Mouse (Mus musculus) embryonic facial prominence, embryonic 13.5 days (tissue): ENCODE measurements around the gene Col16a1. TPM values are rescaled to one million over a fixed set of nuclear protein-coding genes. Genes with fewer than 3 reads are reported as not detected.

Experiments
- ATAC-seq: fragments of 200-750 bp; cut with Nextera tagmentation; 2 replicates; pipeline ENCODE4 v1.8.0; 2017; ENCODE audit warnings: low read depth; ENCODE audit not compliant: insufficient number of reproducible peaks, insufficient read depth, low FRiP score, low TSS enrichment
- H3K27ac ChIP-seq: fragments of 300-500 bp; sonication (generic); 2 replicates; pipeline ENCODE4 v1.5.1; 2015; ENCODE audit warnings: moderate library complexity, mild to moderate bottlenecking, inconsistent platforms
- H3K27me3 ChIP-seq: fragments of 300-500 bp; sonication (generic); 2 replicates; pipeline ENCODE4 v1.6.1; 2015; ENCODE audit warnings: mild to moderate bottlenecking, inconsistent platforms
- H3K36me3 ChIP-seq: fragments of 300-500 bp; sonication (generic); 2 replicates; pipeline ENCODE4 v1.6.1; 2015; ENCODE audit warnings: mild to moderate bottlenecking, inconsistent platforms
- H3K4me1 ChIP-seq: fragments of 300-500 bp; sonication (generic); 2 replicates; pipeline ENCODE4 v1.6.1; 2015; ENCODE audit warnings: inconsistent platforms
- H3K4me2 ChIP-seq: fragments of 300-500 bp; sonication (generic); 2 replicates; pipeline ENCODE4 v1.6.1; 2015; ENCODE audit warnings: moderate library complexity, mild to moderate bottlenecking, inconsistent platforms
- H3K4me3 ChIP-seq: fragments of 300-500 bp; sonication (generic); 2 replicates; pipeline ENCODE4 v1.5.1; 2015; ENCODE audit warnings: mild to moderate bottlenecking, inconsistent platforms
- H3K9ac ChIP-seq: fragments of 300-500 bp; sonication (generic); 2 replicates; pipeline ENCODE4 v1.6.1; 2015; ENCODE audit warnings: mild to moderate bottlenecking, inconsistent platforms
- H3K9me3 ChIP-seq: fragments of 300-500 bp; sonication (generic); 2 replicates; pipeline ENCODE4 v1.6.1; 2016; ENCODE audit warnings: inconsistent platforms
- WGBS: fragments of 180-500 bp; shearing (Covaris S2); methylation state at CpG from one replicate; pipeline ENCODE4 v1.1.7; 2015; ENCODE audit warnings: mixed read lengths; 5-methylcytosine and 5-hydroxymethylcytosine counted together
- polyA plus RNA-seq: library from polyadenylated mRNA; unstranded; fragments of >200 nt; fragmentation: Nextera tagmentation; extraction: Ambion mirVana; gene quantifications from 2 replicates; pipeline ENCODE4 v1.2.1, GENCODE M21; 2015

The Col16a1 gene
- 75.9 and 77.3 TPM in 2 replicates for polyA plus RNA-seq

DNA sequence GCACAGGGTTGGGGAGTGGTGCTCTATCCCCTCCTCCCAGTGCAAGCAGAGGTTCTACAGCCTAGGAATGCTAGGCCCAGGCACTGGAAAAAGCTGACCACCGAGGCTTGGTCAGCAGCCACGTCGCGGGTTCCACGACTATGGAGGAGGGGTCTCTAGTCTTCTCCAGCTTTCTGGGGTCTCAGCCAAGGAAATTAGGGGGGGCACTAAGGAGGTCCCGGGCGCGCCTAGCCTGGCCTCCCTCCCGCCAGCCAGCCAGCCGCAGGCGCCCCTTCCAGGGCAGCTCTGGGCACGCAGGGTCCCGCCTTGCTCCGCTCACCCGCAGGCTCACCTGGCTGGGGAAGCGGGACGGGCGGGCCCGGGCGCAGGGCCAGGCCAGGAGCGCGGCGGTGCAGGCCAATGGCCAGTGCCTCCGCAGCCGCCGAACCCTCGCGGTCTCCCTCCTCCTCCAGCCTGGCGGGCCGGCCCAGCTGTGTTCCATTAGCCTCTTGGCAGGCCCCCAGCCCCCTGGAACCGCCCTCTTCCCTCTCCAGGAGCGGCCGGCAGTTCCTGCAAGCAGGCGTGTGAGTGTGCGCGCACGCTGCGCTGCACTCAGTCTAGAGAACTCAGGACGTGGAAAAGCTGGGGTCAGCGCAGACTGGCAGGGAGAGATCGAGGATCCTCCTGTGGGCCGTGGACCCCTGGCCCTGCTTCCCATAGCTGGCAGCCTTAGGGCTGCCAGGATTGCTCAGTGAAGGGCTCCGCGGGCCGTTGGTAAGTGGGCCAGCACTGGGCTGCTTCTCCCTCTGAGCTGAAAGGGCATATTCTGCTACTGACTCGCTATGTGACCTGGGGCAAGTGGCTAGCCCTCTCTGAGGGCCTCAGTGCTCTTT is at the start of gene Col16a1:
TSS of gene Col16a1 (plus strand) at position 510 of the 872 bp plus-strand sequence.
- under 1% methylated on average over 46 of the region's 46 CpGs for WGBS
- H3K27ac ChIP-seq, result peak within 1 kb of the TSS; percentile 97
- H3K27me3 ChIP-seq, result no peaks in the 10 kb centered on the region
- H3K4me2 ChIP-seq, result peak within 1 kb of the TSS; percentile 91
- ATAC-seq, result peak; percentile 90
- peak within 1 kb of the TSS; percentile 55 for H3K4me3 ChIP-seq
- H3K9me3 ChIP-seq, result no peaks in the 10 kb centered on the region
- peaks cover 87% of the 10 kb centered on the region for H3K4me1 ChIP-seq
- peak within 1 kb of the TSS; percentile 82 for H3K9ac ChIP-seq
- H3K36me3 ChIP-seq, result peaks cover 11% of the 10 kb centered on the region

DNA sequence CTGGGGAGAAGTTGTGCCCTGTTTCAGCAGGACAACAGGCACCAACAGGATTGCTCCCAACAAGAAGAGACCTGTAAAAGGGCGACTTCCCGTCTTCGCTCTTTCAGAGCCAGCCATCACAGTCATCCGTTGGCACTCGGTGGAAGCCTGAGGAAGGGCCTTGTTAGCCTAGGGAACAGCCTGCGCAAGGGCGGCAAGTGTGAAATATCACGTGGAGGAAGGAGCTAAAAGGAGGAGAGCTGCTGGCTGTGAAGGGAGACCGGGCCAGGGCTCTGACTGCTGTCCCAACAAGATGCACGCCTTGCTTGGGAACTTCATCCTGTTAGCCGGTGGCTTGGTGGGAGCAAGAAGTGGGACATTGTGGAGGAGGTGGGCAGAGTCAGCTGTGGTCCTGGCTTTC is 49.5 kb upstream of the Col16a1 start:
- 66% methylated on average over 11 of the region's 11 CpGs for WGBS
- ATAC-seq, result no peak
- peaks cover 23% of the 10 kb centered on the region for H3K27me3 ChIP-seq

GRCm38 (mm10) chr4:130001710-130002109 is 45.9 kb upstream of the Col16a1 start:
- H3K4me2 ChIP-seq, result no peak overlapping the region
- H3K27ac ChIP-seq, result no peak overlapping the region
- WGBS, result 41% methylated on average over 5 of the region's 5 CpGs
- H3K9ac ChIP-seq, result no peak overlapping the region
- peaks cover 22% of the 10 kb centered on the region for H3K4me1 ChIP-seq
- peaks cover 13% of the 10 kb centered on the region for H3K27me3 ChIP-seq
- H3K9me3 ChIP-seq, result no peaks in the 10 kb centered on the region
- no peak overlapping the region for H3K4me3 ChIP-seq
- H3K36me3 ChIP-seq, result peaks cover 15% of the 10 kb centered on the region; the same call in 1 of the 2 replicates
- no peak for ATAC-seq

More for the DNA sequence above, 49.5 kb upstream of the Col16a1 start:
- no peak overlapping the region for H3K9ac ChIP-seq
- no peaks in the 10 kb centered on the region for H3K9me3 ChIP-seq
- no peak overlapping the region for H3K27ac ChIP-seq
- H3K36me3 ChIP-seq, result peaks cover 22% of the 10 kb centered on the region
- H3K4me1 ChIP-seq, result peaks cover 23% of the 10 kb centered on the region
- no peak overlapping the region for H3K4me3 ChIP-seq
- H3K4me2 ChIP-seq, result no peak overlapping the region

DNA sequence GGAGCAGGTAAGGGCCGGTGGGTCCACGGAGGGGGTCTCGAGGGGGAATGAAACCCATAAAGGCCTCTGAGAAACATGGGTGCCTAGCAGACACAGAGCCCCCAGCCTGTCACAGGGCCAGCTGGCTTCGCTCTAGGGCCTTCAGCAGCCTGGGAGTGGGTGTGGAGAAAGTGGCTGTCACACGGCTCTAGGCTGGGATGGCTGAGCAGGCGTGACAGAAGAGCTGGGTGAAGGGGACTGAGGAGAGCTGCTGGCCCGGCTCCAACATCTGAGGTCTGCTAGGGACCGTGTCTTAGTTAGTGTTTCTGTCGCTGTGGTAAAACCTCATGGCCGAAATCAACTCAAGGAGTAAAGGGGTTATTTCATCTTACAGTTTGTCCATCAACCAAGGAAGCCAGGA is 45.5 kb upstream of the Col16a1 start:
- no peak overlapping the region for H3K4me3 ChIP-seq
- no peak for ATAC-seq
- H3K4me1 ChIP-seq, result peaks cover 24% of the 10 kb centered on the region
- no peak overlapping the region for H3K9ac ChIP-seq
- peaks cover 15% of the 10 kb centered on the region; the same call in 1 of the 2 replicates for H3K36me3 ChIP-seq
- H3K27me3 ChIP-seq, result peaks cover 17% of the 10 kb centered on the region
- H3K27ac ChIP-seq, result no peak overlapping the region
- no peaks in the 10 kb centered on the region for H3K9me3 ChIP-seq
- H3K4me2 ChIP-seq, result no peak overlapping the region
- 66% methylated on average over 10 of the region's 10 CpGs for WGBS

DNA sequence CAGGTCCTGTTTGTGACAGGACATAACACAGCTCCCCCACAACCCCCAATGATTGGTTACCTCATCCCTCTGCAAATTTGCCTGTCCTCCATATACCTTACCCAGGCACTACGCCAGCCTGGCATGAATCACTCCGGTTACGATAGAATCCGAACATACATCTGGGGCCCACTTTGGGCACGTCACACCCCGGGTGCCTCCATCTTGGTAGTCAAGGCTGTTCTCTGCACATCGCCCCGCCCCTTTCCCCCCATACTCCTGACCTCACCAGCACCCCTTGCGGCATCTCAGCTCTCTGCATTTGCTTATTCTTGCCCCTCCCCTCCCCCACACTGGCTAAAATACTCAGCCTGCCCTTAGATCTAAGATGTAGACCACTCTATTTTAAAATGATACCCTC is 42.0 kb upstream of the Col16a1 start:
- no peak overlapping the region for H3K9ac ChIP-seq
- peaks cover 43% of the 10 kb centered on the region for H3K27me3 ChIP-seq
- no peak for ATAC-seq
- H3K27ac ChIP-seq, result no peak overlapping the region
- no peaks in the 10 kb centered on the region for H3K9me3 ChIP-seq
- no peak overlapping the region for H3K4me2 ChIP-seq
- peaks cover 20% of the 10 kb centered on the region for H3K4me1 ChIP-seq
- H3K36me3 ChIP-seq, result peaks cover 35% of the 10 kb centered on the region
- WGBS, result 63% methylated on average over 9 of the region's 9 CpGs
- H3K4me3 ChIP-seq, result no peak overlapping the region

GRCm38 (mm10) chr4:130006533-130006932 is 41.1 kb upstream of the Col16a1 start:
- H3K27ac ChIP-seq, result no peak overlapping the region
- no peak for ATAC-seq
- H3K9me3 ChIP-seq, result no peaks in the 10 kb centered on the region
- H3K4me2 ChIP-seq, result peak overlapping the region; percentile 55
- 15% methylated on average over 25 of the region's 25 CpGs for WGBS
- H3K4me1 ChIP-seq, result peaks cover 14% of the 10 kb centered on the region
- peak overlapping the region; percentile 23 for H3K4me3 ChIP-seq
- H3K27me3 ChIP-seq, result peaks cover 43% of the 10 kb centered on the region
- H3K9ac ChIP-seq, result peak overlapping the region; percentile 60
- peaks cover 44% of the 10 kb centered on the region for H3K36me3 ChIP-seq

GRCm38 (mm10) chr4:130009043-130009442 is 38.6 kb upstream of the Col16a1 start:
- 74% methylated on average over 14 of the region's 14 CpGs for WGBS
- Histone ChIP-seq H3K4me1 (peaks cover 7% of the 10 kb centered on the region), H3K36me3 (peaks cover 46% of the 10 kb centered on the region), H3K9me3 (no peaks in the 10 kb centered on the region), H3K27ac (no peak overlapping the region), H3K4me2 (no peak overlapping the region), H3K4me3 (no peak overlapping the region), H3K9ac (no peak overlapping the region), H3K27me3 (peaks cover 43% of the 10 kb centered on the region)
- no peak for ATAC-seq

DNA sequence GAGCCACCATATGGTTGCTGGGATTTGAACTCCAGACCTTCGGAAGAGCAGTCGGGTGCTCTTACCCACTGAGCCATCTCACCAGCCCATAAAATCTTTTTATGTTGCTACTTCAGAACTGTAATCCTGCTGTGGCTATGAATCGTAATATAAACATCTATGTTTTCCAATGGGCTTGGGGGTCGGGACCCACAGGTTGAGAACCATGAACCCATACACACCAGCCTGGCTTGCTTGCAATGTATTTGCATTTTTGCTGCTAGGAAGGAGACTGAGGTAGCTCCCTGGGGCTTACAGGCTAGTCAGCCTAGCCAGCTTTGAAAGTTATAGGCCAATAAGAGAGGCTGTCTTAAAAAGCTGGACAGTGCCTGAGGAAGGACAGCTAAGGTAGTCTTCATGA is 36.9 kb upstream of the Col16a1 start:
- H3K9me3 ChIP-seq, result no peaks in the 10 kb centered on the region
- peaks cover 43% of the 10 kb centered on the region for H3K27me3 ChIP-seq
- H3K4me1 ChIP-seq, result peaks cover 19% of the 10 kb centered on the region
- no peak overlapping the region for H3K4me2 ChIP-seq
- H3K9ac ChIP-seq, result no peak overlapping the region
- H3K27ac ChIP-seq, result no peak overlapping the region
- 88% methylated on average over 4 of the region's 4 CpGs for WGBS
- peaks cover 46% of the 10 kb centered on the region for H3K36me3 ChIP-seq
- ATAC-seq, result no peak
- H3K4me3 ChIP-seq, result no peak overlapping the region

DNA sequence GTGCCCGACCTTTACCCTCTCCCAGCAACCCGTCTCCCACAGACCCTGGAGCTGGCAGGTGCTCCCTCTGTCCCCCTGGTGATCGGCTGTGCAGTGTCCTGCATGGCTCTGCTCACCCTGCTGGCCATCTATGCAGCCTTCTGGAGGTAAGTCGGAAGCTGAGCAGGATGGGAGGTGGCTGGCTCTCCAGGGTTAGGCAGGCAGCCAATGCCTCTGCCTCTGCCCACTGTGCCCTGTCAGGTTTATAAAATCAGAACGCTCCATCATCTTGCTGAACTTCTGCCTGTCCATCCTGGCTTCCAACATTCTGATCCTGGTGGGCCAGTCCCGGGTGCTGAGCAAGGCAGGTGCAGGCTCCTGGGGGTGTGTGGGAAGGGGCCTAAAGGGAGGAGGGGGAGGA is 35.4 kb upstream of the Col16a1 start:
- peaks cover 38% of the 10 kb centered on the region for H3K27me3 ChIP-seq
- 79% methylated on average over 6 of the region's 6 CpGs for WGBS
- ATAC-seq, result no peak

GRCm38 (mm10) chr4:130013111-130013510 is 34.5 kb upstream of the Col16a1 start:
- Histone ChIP-seq H3K9me3 (no peaks in the 10 kb centered on the region), H3K27me3 (peaks cover 34% of the 10 kb centered on the region), H3K4me1 (peaks cover 13% of the 10 kb centered on the region; the same call in 1 of the 2 replicates), H3K4me2 (no peak overlapping the region), H3K4me3 (no peak overlapping the region), H3K9ac (no peak overlapping the region), H3K27ac (no peak overlapping the region), H3K36me3 (peaks cover 52% of the 10 kb centered on the region)
- WGBS, result 60% methylated on average over 10 of the region's 10 CpGs
- ATAC-seq, result no peak

More for the DNA sequence above, 35.4 kb upstream of the Col16a1 start:
- peaks cover 52% of the 10 kb centered on the region for H3K36me3 ChIP-seq
- no peak overlapping the region for H3K4me2 ChIP-seq
- no peak overlapping the region for H3K27ac ChIP-seq
- H3K9ac ChIP-seq, result no peak overlapping the region
- H3K4me3 ChIP-seq, result no peak overlapping the region
- H3K4me1 ChIP-seq, result peaks cover 13% of the 10 kb centered on the region; the same call in 1 of the 2 replicates
- no peaks in the 10 kb centered on the region for H3K9me3 ChIP-seq

DNA sequence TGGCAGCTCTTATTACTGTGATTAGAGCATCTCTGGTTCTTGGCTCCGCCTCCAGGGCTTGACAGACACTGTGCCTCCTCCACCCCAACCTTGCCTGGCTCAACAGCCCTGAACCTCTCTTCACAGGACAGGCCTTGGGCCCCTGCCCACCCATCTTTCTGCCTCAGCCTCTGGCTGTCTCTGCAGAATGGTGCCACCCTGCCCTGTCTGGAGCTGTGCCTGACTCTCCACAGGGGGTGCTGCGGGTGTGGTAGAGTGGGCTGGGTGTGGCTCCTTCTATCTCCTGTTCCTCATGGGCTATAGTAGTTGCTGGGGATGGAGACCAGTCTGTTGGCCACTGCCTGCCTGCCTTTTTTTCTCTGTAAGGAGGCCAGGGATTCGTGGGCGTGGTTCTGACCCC is 31.6 kb upstream of the Col16a1 start:
- 70% methylated on average over 4 of the region's 4 CpGs for WGBS

More for the DNA sequence above, 31.6 kb upstream of the Col16a1 start:
- peaks cover 13% of the 10 kb centered on the region; the same call in 1 of the 2 replicates for H3K4me1 ChIP-seq
- H3K27me3 ChIP-seq, result peaks cover 13% of the 10 kb centered on the region
- H3K36me3 ChIP-seq, result peaks cover 27% of the 10 kb centered on the region
- H3K4me3 ChIP-seq, result no peak overlapping the region
- H3K9me3 ChIP-seq, result no peaks in the 10 kb centered on the region
- no peak overlapping the region for H3K27ac ChIP-seq
- ATAC-seq, result no peak
- no peak overlapping the region for H3K9ac ChIP-seq
- no peak overlapping the region for H3K4me2 ChIP-seq
